Mouse (Mus musculus) C2C12 (cell line): Measurements from ENCODE around the gene Stmn3. TPM values are rescaled to one million over a fixed set of nuclear protein-coding genes. Genes with fewer than 3 reads are reported as not detected.

Experiments
- H3K27me3 ChIP-seq: one replicate; pipeline ENCODE4 v1.6.1; 2011; ENCODE audit not compliant: control insufficient read depth, insufficient read depth, insufficient read length
- H3K36me3 ChIP-seq: one replicate; pipeline ENCODE4 v1.6.1; 2011; ENCODE audit not compliant: control insufficient read depth, insufficient read depth
- H3K4me3 ChIP-seq: one replicate; pipeline ENCODE4 v1.5.1; 2011; ENCODE audit warnings: mild to moderate bottlenecking, control low read depth; ENCODE audit not compliant: poor library complexity, insufficient read depth, severe bottlenecking
- H3K79me2 ChIP-seq: one replicate; pipeline ENCODE4 v1.6.1; 2011; ENCODE audit not compliant: control insufficient read depth, insufficient read depth
- H3K79me3 ChIP-seq: one replicate; pipeline ENCODE4 v1.6.1; 2011; ENCODE audit warnings: low read depth, control low read depth
- H3ac ChIP-seq: one replicate; pipeline ENCODE3; 2011; ENCODE audit warnings: low read depth; ENCODE audit not compliant: control insufficient read depth, insufficient read length
- CEBPB ChIP-seq: IDR thresholded peaks from one replicate; pipeline ENCODE4 v1.6.1; 2011; ENCODE audit warnings: low read depth, mild to moderate bottlenecking, control low read depth, moderate library complexity
- CTCF ChIP-seq: IDR thresholded peaks from one replicate; pipeline ENCODE4 v1.5.1; 2011; ENCODE audit not compliant: control insufficient read depth, insufficient read depth, insufficient read length
- FOSL1 ChIP-seq: IDR thresholded peaks from one replicate; pipeline ENCODE4 v1.8.0; 2011; ENCODE audit warnings: mild to moderate bottlenecking, low read length; ENCODE audit not compliant: poor library complexity, insufficient read depth, severe bottlenecking
- MAX ChIP-seq: IDR thresholded peaks from one replicate; pipeline ENCODE4 v1.6.1; 2011; ENCODE audit warnings: mild to moderate bottlenecking, control low read depth
- MYOD1 ChIP-seq: IDR thresholded peaks from one replicate; pipeline ENCODE4 v1.6.1; 2011; ENCODE audit warnings: low read depth; ENCODE audit not compliant: control insufficient read depth, insufficient read length
- MYOG ChIP-seq: IDR thresholded peaks from one replicate; pipeline ENCODE4 v1.6.1; 2011; ENCODE audit not compliant: control insufficient read depth, insufficient read length; ENCODE audit errors: extremely low read depth
- USF1 ChIP-seq: IDR thresholded peaks from one replicate; pipeline ENCODE4 v1.6.1; 2011; ENCODE audit warnings: low read depth, mild to moderate bottlenecking, control low read depth, moderate library complexity
- polyA plus RNA-seq: library from polyadenylated mRNA; unstranded; fragments of >200 nt; fragmentation: generic; extraction: Trizol; gene quantifications from one replicate; pipeline ENCODE4 v1.2.1, GENCODE M21; 2012; ENCODE audit warnings: missing spikeins

Stmn3 gene
- polyA plus RNA-seq, 1 experiment = 0.02 TPM

- H3K36me3 ChIP-seq = peaks cover 87% of the 10 kb centered on the region
- H3K4me3 ChIP-seq = no peak overlapping the region
- H3K79me3 ChIP-seq = peaks cover 1% of the 10 kb centered on the region
- TF ChIP-seq CEBPB (no peak), USF1 (no peak), FOSL1 (no peak), MAX (no peak), MYOG (no peak), MYOD1 (no peak), CTCF (no peak)
- no peaks in the 10 kb centered on the region for H3K27me3 ChIP-seq
- H3ac ChIP-seq = no peak overlapping the region
- H3K79me2 ChIP-seq = no peaks in the 10 kb centered on the region
Measured at GRCm38 (mm10) chr2:181334023-181334422, 19.7 kb upstream of the Stmn3 start.

GRCm38 (mm10) chr2:181332542-181332941, 18.2 kb upstream of the Stmn3 start:
- Histone ChIP-seq H3K79me2 (no peaks in the 10 kb centered on the region), H3ac (no peak overlapping the region), H3K36me3 (peaks cover 88% of the 10 kb centered on the region), H3K27me3 (no peaks in the 10 kb centered on the region), H3K79me3 (peaks cover 1% of the 10 kb centered on the region), H3K4me3 (no peak overlapping the region)
- TF ChIP-seq FOSL1 (no peak), USF1 (no peak), MAX (no peak), MYOG (no peak), MYOD1 (no peak), CTCF (no peak), CEBPB (no peak)

- Histone ChIP-seq H3ac (no peak overlapping the region), H3K4me3 (no peak overlapping the region), H3K27me3 (no peaks in the 10 kb centered on the region), H3K79me3 (peaks cover 2% of the 10 kb centered on the region), H3K36me3 (peaks cover 97% of the 10 kb centered on the region), H3K79me2 (peaks cover 13% of the 10 kb centered on the region)
- TF ChIP-seq USF1 = no peak
- TF ChIP-seq CEBPB = peak; percentile 73
Measured at GRCm38 (mm10) chr2:181326098-181326497, 11.8 kb upstream of the Stmn3 start.

GRCm38 (mm10) chr2:181322136-181322535, 7.8 kb upstream of the Stmn3 start:
- H3K27me3 ChIP-seq = no peaks in the 10 kb centered on the region
- peaks cover 29% of the 10 kb centered on the region for H3K79me2 ChIP-seq
- peaks cover 12% of the 10 kb centered on the region for H3K79me3 ChIP-seq
- H3ac ChIP-seq = no peak overlapping the region
- H3K4me3 ChIP-seq = no peak overlapping the region
- peaks cover 61% of the 10 kb centered on the region for H3K36me3 ChIP-seq
- no peak for TF ChIP-seq CEBPB
- no peak for TF ChIP-seq MYOG
- no peak for TF ChIP-seq MAX
- no peak for TF ChIP-seq CTCF
- TF ChIP-seq MYOD1 = no peak
- no peak for TF ChIP-seq FOSL1
- TF ChIP-seq USF1 = no peak

GRCm38 (mm10) chr2:181320103-181320499, 5.8 kb upstream of the Stmn3 start:
- TF ChIP-seq FOSL1 (no peak), MYOD1 (no peak), MAX (no peak), USF1 (no peak), CTCF (no peak), CEBPB (no peak), MYOG (no peak)
- no peaks in the 10 kb centered on the region for H3K27me3 ChIP-seq
- peaks cover 29% of the 10 kb centered on the region for H3K79me2 ChIP-seq
- peaks cover 41% of the 10 kb centered on the region for H3K36me3 ChIP-seq
- H3K79me3 ChIP-seq = peaks cover 12% of the 10 kb centered on the region
- peak overlapping the region; percentile 78 for H3ac ChIP-seq
- H3K4me3 ChIP-seq = peak overlapping the region; percentile 65

GRCm38 (mm10) chr2:181319248-181320102, 5.2 kb upstream of the Stmn3 start, which contains the start of gene Rtel1:
Gene Rtel1, plus strand, starts transcription at chr2:181319739.
- Histone ChIP-seq H3K4me3 (peak within 1 kb of the TSS; percentile 65), H3K27me3 (no peaks in the 10 kb centered on the region), H3K79me2 (peaks cover 29% of the 10 kb centered on the region), H3K36me3 (peaks cover 35% of the 10 kb centered on the region), H3K79me3 (peaks cover 12% of the 10 kb centered on the region), H3ac (peak within 1 kb of the TSS; percentile 78)
- peak; percentile 86 for TF ChIP-seq MAX
- TF ChIP-seq CEBPB = no peak
